Mouse (Mus musculus) cerebellum, postnatal 10 days (tissue): ENCODE measurements at regions not wholly inside any gene's neighbourhood (a gene's known extent, or its start where the extent isn't known, plus 50 kb on each side); places are given as distances from the start of the nearest gene placed in this dataset.

ENCODE experiments used
- DNase-seq, 2 experiments: peaks; one replicate each; pipeline ENCODE4 v3.0.0; 2021; ENCODE audit warnings: mixed read lengths in 2 of 2

- no peak for DNase-seq
Observed at GRCm38 (mm10) chr7:70574194-70574593, 207.7 kb upstream of the Nr2f2 start.

- DNase-seq, result no peak
Observed at GRCm38 (mm10) chr7:70565034-70565433, 198.5 kb upstream of the Nr2f2 start.

DNA sequence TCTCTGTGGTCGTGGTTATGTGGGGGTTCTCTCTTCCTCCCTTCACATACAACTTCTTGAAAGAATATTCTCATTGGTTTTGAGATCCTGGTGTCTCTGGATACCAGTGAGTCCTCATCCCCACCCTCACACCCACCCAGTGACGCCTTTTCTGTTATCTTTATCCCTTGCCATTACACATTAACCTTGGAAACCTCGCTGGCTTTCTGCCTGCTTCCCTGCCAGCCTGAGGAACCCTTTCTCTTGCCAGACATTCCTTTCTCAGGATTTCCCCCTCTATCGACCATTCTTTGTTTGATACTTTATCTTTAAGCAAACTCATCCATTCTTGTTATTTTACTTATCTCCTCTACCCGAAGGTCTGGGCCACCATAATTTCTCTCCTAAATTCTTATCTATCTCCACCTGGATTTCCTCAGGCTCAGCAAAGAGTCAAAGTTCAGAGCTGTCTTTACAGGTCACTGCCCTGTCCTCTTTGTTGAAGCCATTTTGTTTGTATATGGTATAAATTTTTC, 182.5 kb upstream of the Nr2f2 start:
- no peak for DNase-seq

DNA sequence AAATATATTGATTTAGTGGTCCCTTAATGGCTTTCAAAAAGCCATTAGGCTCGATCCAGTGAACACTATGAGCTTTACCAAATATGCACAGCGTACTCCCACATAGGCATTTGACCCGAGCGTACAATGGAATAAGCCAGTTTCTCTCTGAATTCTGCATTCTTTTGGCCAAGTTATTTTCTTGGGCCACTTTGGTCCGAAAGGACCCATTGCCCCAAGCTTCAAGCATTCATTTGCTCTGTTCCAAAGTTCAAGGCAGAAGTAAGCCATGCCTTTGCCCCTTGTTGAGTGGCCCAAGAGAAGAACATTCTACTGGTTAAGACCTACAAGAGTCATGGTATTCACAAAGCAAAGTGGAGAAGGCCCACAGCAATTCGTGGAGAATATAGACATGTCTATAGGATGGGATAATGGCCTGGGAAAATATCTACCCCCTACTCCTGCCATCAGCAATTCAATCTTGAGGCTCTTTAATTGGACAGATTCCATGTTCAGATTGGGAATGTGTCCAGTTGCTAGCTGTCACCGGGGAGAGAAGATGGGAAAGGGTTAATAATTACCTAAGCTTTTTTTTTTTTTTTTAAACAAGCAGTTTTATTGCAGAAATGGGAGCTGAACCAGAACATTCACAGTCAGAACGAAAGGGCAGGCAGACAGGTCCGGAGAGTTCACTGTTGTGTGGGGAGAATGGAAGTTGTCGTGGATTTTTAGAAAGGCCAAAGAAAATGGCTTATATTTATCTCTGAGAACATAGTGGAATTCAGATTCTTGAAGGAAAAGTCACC, 175.5 kb upstream of the Nr2f2 start:
- DNase-seq, result no peak

DNA sequence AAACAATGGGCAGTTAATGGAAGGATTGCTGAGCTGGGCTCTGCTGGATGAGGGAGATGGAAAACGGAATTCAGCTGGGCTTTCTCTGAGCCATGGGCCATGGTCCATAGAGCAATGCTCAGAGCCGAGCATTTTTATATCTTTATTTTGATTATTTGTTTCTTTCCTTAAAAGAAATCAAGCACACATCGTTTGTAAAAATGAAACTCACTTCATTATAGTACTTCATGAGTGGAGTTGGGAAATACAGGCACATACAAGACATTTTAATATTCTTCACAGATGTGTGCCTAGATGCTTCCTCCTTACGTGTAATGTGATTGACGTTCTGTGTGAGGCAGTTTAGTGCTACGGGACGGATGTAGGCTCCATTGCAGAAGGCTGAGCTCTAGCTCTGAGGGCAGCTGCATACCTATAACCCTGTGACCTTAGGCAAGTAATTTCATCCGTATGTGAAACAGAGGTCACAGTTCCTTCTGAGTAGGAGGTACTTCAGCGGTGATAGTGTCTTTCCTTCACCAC, 172.6 kb upstream of the Nr2f2 start:
- DNase-seq, result no peak

DNA sequence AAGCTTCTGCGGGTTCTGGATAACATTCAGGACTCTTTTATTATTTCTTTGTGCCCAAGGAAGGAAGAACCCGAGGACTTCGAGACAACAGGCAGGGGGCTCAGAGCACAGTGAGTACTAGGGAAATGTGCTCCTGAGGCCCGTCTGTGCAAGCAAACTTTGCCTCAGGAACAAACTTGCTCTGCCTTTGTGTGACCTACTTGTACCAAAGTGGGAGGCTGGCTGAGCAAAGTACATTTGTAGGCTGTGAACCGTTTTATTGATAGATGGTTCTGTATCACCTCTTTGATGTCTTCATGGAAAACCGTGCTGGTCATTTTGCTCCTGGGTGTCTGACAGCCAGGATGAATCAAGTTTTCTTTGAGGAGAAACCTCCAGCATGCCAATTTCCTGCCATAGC, 169.5 kb upstream of the Nr2f2 start:
- DNase-seq, result no peak

GRCm38 (mm10) chr7:70533552-70533951, 167.0 kb upstream of the Nr2f2 start:
- DNase-seq, result peak in 1 of 2 experiments; percentile 10

DNA sequence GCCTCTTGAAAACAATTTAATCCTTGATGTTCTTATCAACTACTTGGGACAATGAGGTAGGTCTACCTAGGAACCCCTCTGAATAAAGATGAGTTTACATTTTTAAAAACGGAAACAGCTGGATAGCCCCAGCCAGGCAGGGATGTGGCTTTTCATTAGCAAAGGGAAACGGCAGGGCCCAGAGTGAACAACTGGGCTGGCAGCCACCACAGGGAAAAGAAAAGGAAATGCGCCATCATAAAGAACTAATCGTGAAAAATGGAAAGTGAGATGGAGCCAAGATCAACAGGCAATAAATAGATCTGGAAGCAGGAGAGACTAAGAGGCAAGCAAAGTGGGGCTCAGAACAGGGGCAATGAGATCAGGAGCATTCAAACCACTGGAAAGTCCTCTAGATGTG, 161.4 kb upstream of the Nr2f2 start:
- DNase-seq, result no peak

DNA sequence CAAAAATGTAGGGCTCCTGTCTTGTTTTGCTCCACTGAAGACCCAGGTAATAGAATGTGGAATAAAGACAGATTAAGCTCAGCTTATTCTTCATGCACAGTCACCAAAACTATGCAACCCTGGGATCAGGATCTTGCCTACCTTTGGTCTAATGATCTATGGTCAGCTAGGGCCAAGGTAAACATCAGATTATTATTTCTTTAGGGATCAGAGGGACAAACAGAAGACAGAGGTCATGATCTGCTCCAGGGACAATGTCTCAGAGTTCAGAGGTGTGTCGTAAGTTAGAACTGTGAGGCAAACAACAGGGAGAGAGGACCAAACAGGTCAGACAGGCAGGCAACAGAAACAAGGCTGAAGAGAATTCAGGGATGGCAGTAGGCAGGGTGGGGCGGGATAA, 158.8 kb upstream of the Nr2f2 start:
- DNase-seq, result no peak

- DNase-seq, result no peak
Observed at GRCm38 (mm10) chr7:70524744-70525143, 158.2 kb upstream of the Nr2f2 start.

- no peak for DNase-seq
Observed at GRCm38 (mm10) chr7:70524251-70524650, 157.7 kb upstream of the Nr2f2 start.

- no peak for DNase-seq
Observed at GRCm38 (mm10) chr7:70516741-70517140, 150.2 kb upstream of the Nr2f2 start.

DNA sequence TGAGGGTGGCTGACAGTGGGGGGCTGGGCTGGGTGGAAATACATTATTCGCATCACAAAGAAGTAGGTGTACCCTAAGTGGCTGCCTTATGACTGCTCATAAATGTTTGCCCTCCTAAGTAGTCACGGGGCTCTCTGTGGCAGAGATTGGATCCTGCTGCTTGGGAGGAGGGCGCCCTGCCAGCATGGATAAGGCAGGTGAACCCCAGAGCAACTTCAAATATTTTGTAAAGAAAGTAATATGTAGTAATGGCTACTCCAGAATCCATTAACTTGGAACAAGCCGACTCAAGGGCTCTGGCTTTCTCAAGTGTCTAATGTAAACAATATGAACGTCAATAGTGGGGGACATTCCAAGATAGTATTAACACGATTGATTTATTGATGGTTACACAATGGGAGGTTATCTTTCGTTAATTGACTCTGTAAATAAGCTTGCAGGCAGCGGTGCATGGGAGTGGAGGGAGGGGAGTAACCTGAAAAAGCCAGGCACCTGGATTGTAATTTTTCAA, 148.9 kb upstream of the Nr2f2 start:
- no peak for DNase-seq

DNA sequence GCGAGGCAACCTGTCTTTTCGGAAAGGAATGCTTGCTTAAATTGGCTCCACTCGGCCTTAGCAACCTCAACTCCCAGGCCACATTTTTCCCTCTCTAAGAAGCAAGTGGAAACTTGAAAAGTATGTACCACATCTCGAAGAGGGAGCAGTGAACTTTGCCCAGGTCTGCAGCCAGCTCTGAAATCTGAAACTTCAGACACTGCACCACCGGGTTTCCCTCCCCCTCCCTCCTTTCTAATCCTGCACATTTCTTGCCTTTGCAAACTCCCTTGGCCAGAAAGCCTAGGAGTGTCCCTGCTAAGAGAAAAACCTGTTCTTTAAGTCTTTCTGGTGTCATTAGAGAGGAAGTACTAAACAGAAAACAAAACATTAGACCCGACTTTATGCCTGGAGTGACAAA, 148.1 kb upstream of the Nr2f2 start:
- DNase-seq, result no peak

GRCm38 (mm10) chr7:70512354-70512753, 145.8 kb upstream of the Nr2f2 start:
- DNase-seq, result no peak

DNA sequence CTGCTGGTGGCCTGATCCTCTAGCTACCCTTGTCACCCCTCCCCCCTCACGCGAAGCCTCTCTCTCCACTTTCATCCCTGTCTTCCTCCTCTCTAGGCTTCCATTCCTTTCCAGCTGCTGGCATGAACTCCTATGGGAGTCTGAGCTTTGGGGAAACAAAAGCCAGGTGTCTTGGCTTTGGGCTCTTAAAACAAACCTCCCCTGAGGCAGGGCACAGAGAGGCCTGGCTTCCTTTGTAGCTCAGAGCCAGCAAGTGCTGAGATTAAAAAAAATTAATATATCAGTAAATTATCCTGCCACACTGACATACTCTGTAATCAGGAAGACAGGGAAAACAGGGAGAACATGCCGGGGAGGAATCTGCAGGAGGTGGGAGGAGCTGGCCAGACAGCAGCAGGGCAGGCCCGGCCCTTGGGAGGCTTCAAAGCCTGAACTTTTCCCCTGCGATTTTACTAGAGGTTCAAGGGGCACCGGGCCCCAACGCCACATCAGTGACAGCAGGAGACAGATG, 139.2 kb upstream of the Nr2f2 start:
- DNase-seq, result no peak

GRCm38 (mm10) chr7:70501821-70502220, 135.3 kb upstream of the Nr2f2 start:
- DNase-seq, result no peak

- peak; percentile 48 to 60 for DNase-seq
Observed at GRCm38 (mm10) chr7:70496541-70497154, 130.1 kb upstream of the Nr2f2 start.

- DNase-seq, result no peak
Observed at GRCm38 (mm10) chr7:70484201-70484600, 117.7 kb upstream of the Nr2f2 start.

DNA sequence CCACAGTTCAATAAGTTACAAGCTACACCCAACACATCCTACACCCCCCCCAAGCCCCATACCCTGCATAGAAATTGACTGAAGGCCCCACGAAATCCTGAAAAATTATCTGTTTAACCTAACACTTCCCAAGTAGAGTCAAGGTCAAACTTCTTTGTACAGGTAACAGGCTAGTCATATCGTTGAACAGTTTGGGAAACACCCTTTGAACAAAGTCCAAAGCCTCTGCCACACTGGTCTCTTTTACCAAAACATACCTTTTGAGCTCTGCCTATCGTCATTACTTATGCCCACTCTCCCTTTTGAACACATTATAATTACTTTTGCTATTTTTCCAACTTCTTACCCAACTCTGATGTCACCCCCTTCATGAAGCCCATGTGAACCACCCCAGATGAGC, 117.0 kb upstream of the Nr2f2 start:
- DNase-seq, result no peak

GRCm38 (mm10) chr7:70481880-70482279, 115.3 kb upstream of the Nr2f2 start:
- DNase-seq, result no peak

- DNase-seq, result no peak
Observed at GRCm38 (mm10) chr7:70472786-70473185, 106.3 kb upstream of the Nr2f2 start.

DNA sequence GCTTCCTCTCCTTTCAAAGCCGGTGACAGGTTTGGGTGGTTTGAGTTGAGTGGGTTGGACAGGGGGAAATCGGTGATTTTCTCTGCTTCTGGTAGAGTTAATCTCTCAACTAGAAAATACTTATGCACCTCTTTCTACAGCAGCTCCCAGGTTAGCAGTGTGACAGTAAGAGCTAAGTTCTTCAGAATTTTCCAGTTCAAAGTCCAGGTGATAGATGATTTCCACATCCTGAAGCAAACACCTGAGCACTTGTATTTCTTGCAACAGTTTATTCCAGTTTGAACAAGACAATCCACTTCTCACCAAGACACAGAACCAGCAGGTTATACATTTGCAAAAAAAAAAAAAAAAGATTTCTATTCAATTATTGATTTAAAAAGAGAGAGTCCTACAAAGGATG, 104.0 kb upstream of the Nr2f2 start:
- DNase-seq, result no peak

- DNase-seq, result no peak
Observed at GRCm38 (mm10) chr7:70462131-70462530, 95.6 kb upstream of the Nr2f2 start.
